Mouse (Mus musculus) embryo, embryonic 10.5 days (tissue): Measurements from ENCODE around the gene Dop1a.

ENCODE experiments used
- DNase-seq: peaks from one replicate; pipeline ENCODE4 v3.0.0-alpha.2; 2015; ENCODE audit warnings: low spot score

Gene Dop1a

GRCm38 (mm10) chr9:86466990-86467870 is at the start of gene Dop1a:
Dop1a (plus strand) TSS chr9:86467154.
- DNase-seq: peak; percentile 91

- DNase-seq: no peak
Observed at GRCm38 (mm10) chr9:86417971-86418370, 49.0 kb upstream of the Dop1a start.

- no peak for DNase-seq
Observed at GRCm38 (mm10) chr9:86419366-86419765, 47.6 kb upstream of the Dop1a start.

DNA sequence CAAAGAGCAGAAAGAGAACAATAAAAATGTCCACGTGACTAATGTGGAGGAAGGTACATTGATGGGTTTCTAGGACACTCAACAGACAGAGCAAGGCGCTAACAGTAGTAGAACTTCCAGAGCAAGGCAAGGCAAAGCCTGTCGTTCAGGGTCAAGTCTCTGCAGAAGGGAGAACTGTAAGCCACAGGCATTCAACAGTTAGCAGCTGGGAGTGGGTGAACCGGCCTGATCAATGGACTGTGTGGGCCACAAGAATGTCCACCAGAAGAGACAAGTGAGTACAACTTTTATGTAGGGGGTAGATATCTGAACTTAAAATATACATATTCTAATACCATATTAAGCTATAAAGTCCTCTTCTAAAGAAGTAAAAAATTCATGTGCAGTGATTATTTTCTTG is 43.6 kb upstream of the Dop1a start:
- no peak for DNase-seq

- DNase-seq: no peak
Observed at GRCm38 (mm10) chr9:86435510-86435909, 31.4 kb upstream of the Dop1a start.

DNA sequence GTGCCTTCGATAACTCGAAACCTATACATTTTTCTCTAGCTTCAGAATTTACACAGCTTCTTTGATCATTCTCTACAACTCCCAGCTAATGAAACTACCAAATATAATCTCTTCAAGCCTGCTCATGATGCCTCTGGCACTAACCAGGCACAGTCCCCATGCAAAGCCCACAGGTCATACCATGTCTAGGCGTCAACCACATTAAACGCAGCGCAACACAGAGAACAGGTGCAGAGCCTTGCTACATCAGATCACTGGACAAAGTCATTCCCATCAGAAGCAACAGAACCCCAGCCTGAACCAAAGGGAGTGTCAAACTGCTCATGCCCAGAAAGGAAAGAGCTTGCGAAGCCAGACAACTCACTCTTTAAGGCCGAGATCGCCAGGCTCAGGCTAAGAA is 30.3 kb upstream of the Dop1a start:
- DNase-seq: no peak

- DNase-seq: no peak
Observed at GRCm38 (mm10) chr9:86438337-86439009, 28.5 kb upstream of the Dop1a start.

DNA sequence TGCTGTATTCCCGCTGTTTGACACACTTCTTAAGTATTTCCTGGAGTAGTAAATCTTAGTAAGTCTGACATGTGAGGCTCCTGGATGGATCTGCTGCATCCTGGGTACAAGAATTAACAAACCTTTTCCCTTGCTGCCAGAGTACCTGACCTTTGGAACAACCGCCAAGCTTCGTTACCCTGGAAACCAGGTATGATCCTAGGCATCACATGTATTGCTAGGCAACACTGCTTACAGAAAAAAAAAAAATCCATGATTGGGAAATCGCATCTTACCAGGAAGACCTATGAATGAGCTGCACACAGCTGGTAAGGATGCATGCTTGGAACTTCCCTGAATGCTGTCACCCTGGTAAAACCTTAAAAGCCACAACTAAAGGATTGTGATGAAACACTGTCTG is 24.7 kb upstream of the Dop1a start:
- no peak for DNase-seq

GRCm38 (mm10) chr9:86446847-86447246 is 20.1 kb upstream of the Dop1a start:
- no peak for DNase-seq

DNA sequence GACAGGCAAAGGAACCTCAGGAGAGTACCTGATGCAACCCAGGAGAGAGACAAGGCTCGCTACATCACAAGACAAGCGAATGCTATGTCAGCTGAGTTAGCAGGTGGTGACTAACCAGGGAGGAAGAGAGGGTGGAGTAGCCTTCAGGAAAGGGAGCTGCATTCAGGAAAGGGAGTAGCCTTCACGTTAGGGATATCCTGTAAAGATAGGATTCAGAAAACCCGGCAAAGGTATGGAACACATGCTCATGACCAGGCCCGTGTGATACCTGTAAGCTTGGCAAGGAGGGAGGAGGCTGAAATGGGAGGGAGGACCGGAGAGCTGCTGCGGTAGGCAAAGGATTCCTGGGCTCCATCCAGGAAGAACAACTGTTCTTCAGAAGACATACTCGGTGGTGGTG is 19.5 kb upstream of the Dop1a start:
- no peak for DNase-seq

GRCm38 (mm10) chr9:86449581-86449980 is 17.4 kb upstream of the Dop1a start:
- DNase-seq: peak; percentile 92

DNA sequence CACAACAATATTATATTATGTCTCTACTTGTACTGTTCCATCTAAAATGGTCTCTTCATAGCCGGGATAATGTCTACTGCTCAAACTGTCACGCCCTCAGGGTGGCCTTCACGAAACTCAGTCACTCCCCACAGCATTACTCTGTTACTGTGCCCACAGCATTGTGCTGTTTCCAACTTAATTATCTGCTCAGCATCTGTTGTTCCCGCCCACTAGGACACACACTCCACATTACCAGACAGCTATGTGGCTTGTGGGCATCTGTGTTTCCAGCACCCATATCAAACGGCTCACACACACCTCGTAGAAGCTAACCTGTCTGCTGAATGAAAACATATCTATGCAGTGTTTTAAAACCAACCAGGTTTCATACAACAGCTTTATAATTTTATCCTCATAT is 15.9 kb upstream of the Dop1a start:
- no peak for DNase-seq

GRCm38 (mm10) chr9:86451617-86452016 is 15.3 kb upstream of the Dop1a start:
- peak; percentile 84 for DNase-seq

- DNase-seq: no peak
Observed at GRCm38 (mm10) chr9:86453626-86454025, 13.3 kb upstream of the Dop1a start.

- peak; percentile 86 for DNase-seq
Observed at GRCm38 (mm10) chr9:86464151-86465105, 2.5 kb upstream of the Dop1a start, which contains the start of gene Ube2cbp. Ube2cbp (minus strand) TSS chr9:86464950.

DNA sequence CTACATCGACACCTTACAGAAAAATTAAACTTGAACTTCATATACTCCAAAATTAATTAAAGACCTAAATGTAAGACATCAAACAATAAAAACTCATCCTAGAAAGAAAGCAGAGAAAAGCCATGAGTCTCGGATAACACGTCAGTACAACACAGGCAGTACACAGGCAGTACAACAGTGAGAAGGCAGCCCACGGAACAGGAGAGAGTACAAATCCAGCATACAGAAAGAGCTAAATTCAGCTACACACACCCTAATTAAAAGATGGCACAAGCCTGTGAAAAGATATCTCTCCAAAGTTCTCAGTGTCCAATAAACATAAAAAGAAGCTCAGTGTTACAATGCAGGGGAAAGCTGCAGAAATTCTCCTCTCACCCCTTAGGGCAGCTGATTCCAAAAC is 9.0 kb downstream of the Dop1a start:
- no peak for DNase-seq

DNA sequence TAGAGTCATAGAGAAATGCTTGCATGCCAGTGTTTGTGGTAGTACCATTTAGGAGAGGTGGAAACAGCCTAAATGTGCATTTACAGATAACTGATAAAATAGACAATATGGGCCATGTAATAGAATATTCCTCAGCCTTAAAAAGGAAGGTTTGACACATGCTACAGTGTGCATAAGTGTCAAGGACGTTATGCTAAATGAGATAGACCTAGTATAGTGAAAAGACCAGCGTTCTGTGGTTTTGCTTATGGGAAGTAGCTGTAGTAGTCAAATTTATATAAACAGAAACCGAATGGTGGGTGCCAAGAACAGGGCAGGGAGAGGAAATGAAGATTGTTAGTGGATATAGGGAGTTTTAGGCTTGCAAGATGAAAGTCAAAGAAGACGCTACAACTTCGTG is 9.8 kb downstream of the Dop1a start:
- no peak for DNase-seq

- DNase-seq: no peak
Observed at GRCm38 (mm10) chr9:86478414-86479093, 11.6 kb downstream of the Dop1a start.

GRCm38 (mm10) chr9:86482236-86482635 is 15.3 kb downstream of the Dop1a start:
- DNase-seq: no peak

DNA sequence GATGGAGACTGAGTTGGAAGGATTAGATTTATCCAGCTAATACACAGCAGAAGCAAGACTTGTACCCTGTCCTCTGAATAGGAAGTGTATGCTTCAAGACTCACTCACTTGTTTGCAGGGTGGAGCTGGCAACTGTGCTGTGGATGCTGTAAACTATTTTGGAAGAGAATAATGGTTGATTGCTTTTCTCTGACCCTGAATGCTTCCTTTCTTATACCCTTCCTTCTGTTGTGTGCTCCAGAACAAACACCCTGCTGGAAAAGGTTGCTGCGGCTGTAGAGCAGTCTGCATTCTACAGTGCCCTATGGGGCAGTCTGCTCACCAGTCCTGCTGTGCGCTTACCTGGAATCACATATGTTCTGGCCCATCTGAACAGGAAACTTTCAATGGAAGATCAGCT is 24.8 kb downstream of the Dop1a start:
- DNase-seq: no peak

DNA sequence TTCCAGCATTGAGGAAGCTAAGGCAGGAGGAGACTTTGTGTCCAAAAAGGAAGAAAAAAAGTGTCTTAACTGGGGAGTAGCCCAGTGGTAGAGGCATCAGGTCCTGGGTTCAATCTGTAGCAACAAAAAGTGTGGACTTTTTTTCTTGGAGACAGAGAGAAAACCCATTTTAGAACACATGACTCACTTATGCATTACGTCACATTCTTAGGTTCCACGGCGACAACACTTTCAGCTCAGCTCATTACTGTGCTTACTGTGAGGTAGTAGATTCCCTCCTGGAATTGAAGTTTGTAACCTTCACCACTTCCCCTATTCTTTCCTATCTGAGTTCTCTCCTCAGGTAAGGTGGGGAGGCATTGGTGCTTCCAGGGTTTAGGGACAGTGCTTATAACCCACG is 29.3 kb downstream of the Dop1a start:
- no peak for DNase-seq

- no peak for DNase-seq
Observed at GRCm38 (mm10) chr9:86499083-86499482, 32.1 kb downstream of the Dop1a start.
